Mouse (Mus musculus) CD8-positive naive resting alpha-beta T cell, adult 2 months (primary cell): Measurements from ENCODE around the gene Clcc1.
"Not testable (repeated sequence)": the region's sequence is repeated elsewhere in the genome, so short reads cannot be mapped to it uniquely, and the experiment has no call there.

Source experiments
- DNase-seq, 2 experiments: peaks; one replicate each; pipeline ENCODE4 v3.0.0; 2022; ENCODE audit warnings: low read depth in 2 of 2, low spot score in 2 of 2

Clcc1 gene

GRCm38 (mm10) chr3:108653710-108654379 lies at the start of gene Clcc1:
Gene Clcc1 (plus strand): TSS chr3:108653913.
- DNase-seq: peak; percentile 92 to 96

GRCm38 (mm10) chr3:108608906-108609305 lies 44.8 kb upstream of the Clcc1 start:
- no peak for DNase-seq

- no peak for DNase-seq
These were observed 19.0 kb upstream of the Clcc1 start for GRCm38 (mm10) chr3:108634761-108635160.

DNA sequence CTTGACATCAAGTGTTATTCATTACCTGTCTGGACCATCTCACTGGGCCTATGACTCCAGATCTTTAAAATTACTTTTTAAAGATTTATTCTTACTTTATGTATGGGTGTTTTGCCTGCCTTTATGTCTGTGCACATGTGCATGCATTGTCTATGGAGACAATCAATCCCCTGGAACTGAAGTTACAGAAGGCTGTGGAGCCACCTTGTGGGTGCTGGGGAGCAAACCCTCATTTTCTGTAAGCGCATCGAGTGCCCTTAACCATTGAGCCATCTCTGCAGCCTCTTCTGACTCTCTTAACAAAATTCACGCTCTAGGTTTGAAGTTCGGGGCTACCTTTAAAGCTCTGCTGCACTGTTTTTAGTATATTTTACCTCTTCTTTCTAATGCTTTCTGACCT lies 14.3 kb upstream of the Clcc1 start:
- no peak for DNase-seq

GRCm38 (mm10) chr3:108640998-108641397 lies 12.7 kb upstream of the Clcc1 start:
- DNase-seq: no peak

DNA sequence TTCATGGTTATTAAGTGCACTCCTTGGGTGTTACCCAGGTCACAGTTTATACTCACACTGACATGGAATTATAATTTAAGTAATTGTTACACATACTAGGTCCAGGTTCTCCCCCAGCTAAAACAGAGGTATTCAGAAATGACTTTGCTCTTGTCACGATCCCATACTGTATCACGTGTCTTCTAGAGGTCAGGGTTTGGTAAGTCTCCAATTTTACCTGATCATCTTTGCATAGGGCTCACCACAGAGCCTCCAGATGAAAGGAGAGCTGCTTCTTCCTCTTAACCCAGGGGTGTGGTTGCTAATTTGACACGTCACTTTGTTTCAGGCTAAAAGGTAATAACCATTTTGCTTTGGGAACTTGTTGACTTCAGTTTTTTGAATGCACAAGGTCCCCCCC lies 8.9 kb upstream of the Clcc1 start:
- DNase-seq: no peak

DNA sequence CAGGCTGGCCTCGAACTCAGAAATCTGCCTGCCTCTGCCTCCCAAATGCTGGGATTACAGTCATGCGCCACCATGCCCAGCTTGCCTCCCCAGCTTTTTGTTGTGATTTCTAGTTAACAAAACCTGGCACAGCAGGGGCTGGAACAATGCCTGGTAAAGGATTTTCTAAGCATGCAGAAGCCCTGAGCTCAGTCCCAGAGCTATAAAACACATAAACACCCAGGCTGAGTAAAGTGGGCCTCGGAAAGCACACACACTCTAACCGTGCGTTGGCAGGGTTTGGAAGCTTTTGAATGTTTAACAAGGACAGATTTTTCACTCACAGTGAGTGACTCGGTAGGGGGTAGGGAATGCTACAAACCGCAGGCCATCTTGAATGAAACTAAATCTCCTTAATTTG lies 7.7 kb upstream of the Clcc1 start:
- DNase-seq: no peak

- DNase-seq: not testable (repeated sequence)
These were observed 6.0 kb upstream of the Clcc1 start for GRCm38 (mm10) chr3:108647681-108648080.

DNA sequence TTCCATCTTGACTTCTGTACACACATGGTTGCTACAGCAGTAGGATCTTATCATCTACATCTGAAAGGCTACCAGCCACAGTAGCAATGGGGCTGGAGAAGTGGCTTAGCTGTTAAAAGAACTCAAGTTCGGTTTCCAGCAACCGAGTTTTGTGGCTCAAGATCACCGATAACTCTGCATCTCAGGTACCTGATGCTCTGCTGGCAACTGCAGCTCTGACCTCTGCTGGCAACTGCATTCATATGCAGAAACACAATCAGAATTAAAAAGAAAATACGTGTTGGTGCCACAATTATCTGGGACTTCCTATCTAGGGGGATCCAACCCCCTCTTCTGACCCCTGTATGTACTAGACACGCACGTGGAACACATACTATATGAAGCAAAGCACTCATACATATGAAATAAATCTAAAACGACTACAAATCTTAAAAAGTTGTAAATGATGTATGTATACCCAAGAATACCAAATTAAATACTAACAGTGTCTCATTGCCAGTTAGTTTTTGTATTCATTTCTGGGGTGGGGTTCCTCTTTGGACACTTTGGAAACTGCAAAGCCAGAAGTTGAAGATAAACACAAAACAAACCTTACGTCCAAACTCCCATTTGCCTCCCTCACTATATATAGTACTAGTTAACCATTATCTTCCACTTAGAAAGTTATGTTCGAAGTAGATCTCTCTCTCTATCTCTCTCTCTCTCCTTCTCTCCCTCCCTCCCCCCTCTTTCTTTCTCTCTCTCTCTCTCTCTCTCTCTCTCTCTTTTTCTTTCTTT lies 659 bp upstream of the Clcc1 start:
- DNase-seq: peak in 1 of 2 experiments; percentile 5

DNA sequence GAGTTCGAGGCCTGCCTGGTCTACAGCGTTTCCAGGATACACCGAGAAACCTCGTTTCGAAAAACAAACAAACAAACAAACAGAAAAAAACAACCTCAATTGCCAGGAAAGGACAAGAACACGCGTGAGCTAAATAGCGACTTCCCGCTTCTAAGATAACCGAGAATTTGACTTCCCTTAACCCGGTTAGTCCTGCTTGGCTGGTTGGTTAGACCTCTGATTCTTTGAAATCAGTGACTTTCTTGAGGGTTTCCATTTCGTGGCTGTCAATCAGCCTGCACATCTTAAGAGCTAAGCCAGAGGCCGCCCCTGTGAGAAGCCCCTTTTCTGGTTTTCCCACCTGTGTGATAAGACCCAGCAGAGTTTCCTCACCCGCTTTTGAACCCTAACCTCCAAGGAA lies 853 bp downstream of the Clcc1 start:
- DNase-seq: no peak

DNA sequence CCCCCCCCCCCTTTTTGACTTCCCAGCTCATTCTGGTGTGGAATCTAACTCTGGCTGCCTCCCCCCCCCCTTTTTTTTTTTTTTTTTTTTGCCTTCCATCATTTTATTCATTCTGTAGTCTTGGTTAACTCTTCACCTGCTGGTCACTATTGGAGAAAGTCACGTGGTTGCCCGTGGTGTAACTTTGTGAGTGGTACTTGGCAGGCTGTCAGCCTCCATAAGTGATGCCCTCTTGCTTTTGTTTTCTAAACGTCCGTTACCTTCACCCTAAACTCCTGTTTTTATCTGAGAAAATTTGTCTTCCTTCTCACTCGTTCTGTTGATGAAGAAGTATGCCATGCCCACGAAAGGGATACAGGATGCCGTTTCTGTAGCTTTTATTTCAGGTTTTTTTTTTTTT lies 1.8 kb downstream of the Clcc1 start:
- no peak for DNase-seq

GRCm38 (mm10) chr3:108658612-108659011 lies 4.9 kb downstream of the Clcc1 start:
- no peak for DNase-seq

DNA sequence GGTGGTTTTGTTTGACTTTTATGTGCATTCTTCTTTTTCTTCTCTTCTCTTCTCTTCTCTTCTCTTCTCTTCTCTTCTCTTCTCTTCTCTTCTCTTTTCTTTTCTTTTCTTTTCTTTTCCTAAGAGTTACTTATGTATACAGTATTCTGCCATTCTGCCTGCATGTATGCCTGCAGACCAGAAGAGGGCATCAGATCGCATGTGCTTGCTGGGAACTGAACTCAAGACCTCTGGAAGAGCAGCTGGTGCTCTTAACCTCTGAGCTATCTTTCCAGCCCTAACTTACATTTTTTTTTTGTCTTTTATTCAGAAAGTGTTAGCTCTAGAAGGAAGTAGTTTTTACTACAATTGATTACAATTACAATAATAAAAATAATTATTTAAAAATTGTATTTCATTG lies 7.2 kb downstream of the Clcc1 start:
- no peak for DNase-seq

- DNase-seq: no peak
These were observed 22.9 kb downstream of the Clcc1 start for GRCm38 (mm10) chr3:108676616-108677015.

DNA sequence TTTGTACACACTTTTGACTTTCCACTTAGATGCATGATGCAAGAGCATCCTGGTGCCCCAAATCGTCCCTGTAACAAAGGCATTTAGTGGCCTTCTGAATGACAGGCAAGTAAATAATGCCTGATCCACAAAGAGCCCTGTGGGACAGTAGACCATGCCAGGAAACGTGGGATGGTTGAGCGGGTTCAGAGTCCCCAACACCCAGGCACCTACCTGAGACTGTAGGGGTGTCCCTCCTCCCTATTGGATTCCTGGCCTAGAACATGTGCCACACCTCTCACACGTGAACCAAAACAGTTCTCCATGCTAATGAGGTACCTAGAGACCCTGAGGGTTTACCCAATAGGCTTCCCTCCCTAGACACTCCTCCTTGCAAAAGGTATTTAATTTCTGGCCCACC lies 27.3 kb downstream of the Clcc1 start:
- no peak for DNase-seq

DNA sequence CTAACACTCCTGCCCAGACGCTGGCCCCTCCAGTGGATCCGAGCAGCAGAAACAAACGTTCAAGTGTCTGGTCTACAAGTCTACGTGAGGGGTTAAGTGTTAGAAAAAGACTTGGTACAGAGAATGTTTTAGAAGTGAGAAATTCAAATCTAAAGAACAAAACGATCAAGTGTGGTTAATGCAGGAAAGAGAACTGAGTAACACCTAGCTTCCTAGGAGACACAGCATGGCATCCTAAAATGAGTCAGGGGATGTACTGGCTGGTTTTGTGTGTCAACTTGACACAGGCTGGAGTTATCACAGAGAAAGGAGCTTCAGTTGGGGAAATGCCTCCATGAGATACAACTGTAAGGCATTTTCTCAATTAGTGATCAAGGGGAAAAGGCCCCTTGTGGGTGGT lies 29.9 kb downstream of the Clcc1 start:
- DNase-seq: not testable (repeated sequence)

DNA sequence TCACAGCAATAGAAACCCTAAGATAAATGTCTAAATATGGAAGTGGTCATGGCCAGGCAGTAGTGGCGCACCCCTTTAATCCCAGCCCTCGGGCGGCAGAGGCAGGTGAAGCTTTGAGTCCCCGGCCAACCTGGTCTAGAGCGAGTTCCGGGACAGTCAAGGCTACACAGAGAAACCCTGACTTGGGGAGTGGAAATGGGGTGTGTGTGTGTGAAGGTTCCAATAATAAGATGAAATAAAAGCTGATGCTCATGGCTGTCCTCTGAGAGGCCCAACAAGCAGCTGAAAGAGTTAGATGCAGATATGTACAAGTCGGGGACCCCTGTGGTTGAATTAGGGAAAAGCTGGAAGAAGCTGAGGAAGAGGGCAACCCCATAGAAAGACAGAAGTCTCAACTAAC lies 32.0 kb downstream of the Clcc1 start:
- DNase-seq: no peak

DNA sequence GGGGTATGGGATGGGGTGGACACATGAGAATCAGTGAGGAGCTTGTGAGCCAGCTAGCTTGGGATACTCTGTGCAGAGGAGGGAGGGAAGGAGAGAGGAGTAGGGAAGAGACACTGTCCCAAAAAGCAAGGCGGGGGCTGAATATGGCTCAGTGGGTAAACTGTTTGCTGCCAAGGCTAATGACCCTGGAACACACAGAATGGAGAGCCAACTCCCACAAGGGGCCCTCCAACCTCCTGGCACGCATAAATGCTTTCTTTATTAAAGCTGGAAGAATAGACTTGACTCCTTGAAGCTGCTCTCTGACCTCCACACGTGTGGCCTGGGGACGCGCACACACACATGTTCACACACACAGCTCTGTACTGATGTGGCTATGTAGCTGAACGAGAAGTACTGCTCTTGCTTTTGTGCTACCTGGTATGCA lies 35.3 kb downstream of the Clcc1 start:
- no peak for DNase-seq

- DNase-seq: no peak
These were observed 35.7 kb downstream of the Clcc1 start for GRCm38 (mm10) chr3:108689446-108689845.

GRCm38 (mm10) chr3:108689979-108690378 lies 36.3 kb downstream of the Clcc1 start:
- DNase-seq: no peak

DNA sequence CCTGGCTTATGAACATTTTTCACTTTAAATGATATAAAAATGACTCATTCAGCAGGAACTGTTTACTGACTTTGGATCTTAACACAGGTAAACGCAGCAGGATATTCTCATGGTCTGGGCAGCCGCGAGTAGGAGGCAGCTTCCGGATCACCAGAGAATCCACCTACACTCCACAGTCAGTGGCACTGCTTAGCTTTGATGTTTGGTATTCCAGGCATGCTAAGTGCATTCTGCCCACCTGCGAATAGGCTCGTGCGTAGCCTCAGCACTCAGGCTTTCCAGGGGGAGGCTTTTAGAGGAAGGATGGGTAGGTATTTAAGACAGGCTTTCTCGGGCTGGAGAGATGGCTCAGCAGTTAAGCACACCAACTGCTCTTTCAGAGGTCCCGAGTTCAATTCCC lies 40.6 kb downstream of the Clcc1 start:
- DNase-seq: no peak

- no peak for DNase-seq
These were observed 44.9 kb downstream of the Clcc1 start for GRCm38 (mm10) chr3:108698662-108699061.

DNA sequence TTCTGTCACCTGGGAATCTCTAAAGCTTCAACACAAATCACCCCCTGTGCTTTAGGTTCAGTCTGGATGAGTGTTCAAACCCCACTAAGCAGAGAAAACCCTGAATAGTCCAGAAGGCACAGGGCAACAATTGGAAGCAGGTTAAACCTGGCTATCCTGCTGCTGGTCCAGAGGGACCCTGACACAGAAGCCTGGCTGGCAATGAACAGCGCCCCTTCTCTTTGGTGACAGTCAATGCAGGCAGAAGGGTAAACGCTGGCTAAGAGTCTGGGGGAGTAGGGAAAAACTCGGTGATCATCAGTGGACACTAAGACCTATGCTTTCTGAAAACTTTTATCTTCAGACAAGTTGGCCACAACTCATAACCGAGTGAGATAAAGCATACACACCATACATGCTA lies 46.1 kb downstream of the Clcc1 start:
- DNase-seq: no peak
